Mouse (Mus musculus) MEL (cell line): Measurements from ENCODE around the gene Il17c. TPM values are rescaled to one million over a fixed set of nuclear protein-coding genes. Genes with fewer than 3 reads are reported as not detected.
A peak's percentile ranks its signal among the peaks of the same experiment; 100 is the strongest.

Experiments used
- DNase-seq: peaks from one replicate; pipeline ENCODE4 v3.0.0; 2011; ENCODE audit warnings: low read depth, low spot score
- H3K27ac ChIP-seq: 2 replicates; pipeline ENCODE4 v1.5.1; 2012; ENCODE audit warnings: low read depth, mild to moderate bottlenecking, control low read depth, low read length, moderate library complexity; ENCODE audit not compliant: control insufficient read depth
- H3K27me3 ChIP-seq, 2 experiments: fragments of 150-350 bp in 1 of 2; sonication (generic) in 1 of 2; 2 replicates each; pipeline ENCODE4 v1.6.1; 2012; ENCODE audit warnings: low read length in 2 of 2, mild to moderate bottlenecking in 2 of 2, improper control_type of control experiment in 1 of 2, moderate library complexity in 1 of 2; ENCODE audit not compliant: insufficient read depth in 2 of 2, control insufficient read depth in 1 of 2
- H3K36me3 ChIP-seq, 2 experiments: 2 replicates each; pipeline ENCODE4 v1.6.1; 2012 to 2014; ENCODE audit warnings: low read length in 2 of 2, improper control_type of control experiment in 1 of 2, inconsistent platforms in 1 of 2, mild to moderate bottlenecking in 1 of 2; ENCODE audit not compliant: insufficient read depth in 2 of 2, control insufficient read depth in 1 of 2
- H3K4me1 ChIP-seq, 2 experiments: fragments of 150-350 bp in 1 of 2; sonication (generic) in 1 of 2; 2 replicates each; pipeline ENCODE4 v1.6.1; 2012; ENCODE audit warnings: low read length in 2 of 2, improper control_type of control experiment in 1 of 2, mild to moderate bottlenecking in 1 of 2; ENCODE audit not compliant: insufficient read depth in 2 of 2, control insufficient read depth in 1 of 2
- H3K4me3 ChIP-seq, 2 experiments: fragments of 150-350 bp in 1 of 2; sonication (generic) in 1 of 2; 2 replicates each; pipeline ENCODE4 v1.5.1; 2012; ENCODE audit warnings: low read depth in 2 of 2, low read length in 2 of 2, mild to moderate bottlenecking in 2 of 2, moderate library complexity in 2 of 2, control low read depth in 1 of 2, improper control_type of control experiment in 1 of 2; ENCODE audit not compliant: control insufficient read depth in 1 of 2, insufficient read depth in 1 of 2
- H3K79me2 ChIP-seq: 2 replicates; pipeline ENCODE4 v1.6.1; 2012; ENCODE audit warnings: mild to moderate bottlenecking, low read length, moderate library complexity; ENCODE audit not compliant: control insufficient read depth, poor library complexity, insufficient read depth
- H3K9ac ChIP-seq: 2 replicates; pipeline ENCODE4 v1.6.1; 2012; ENCODE audit warnings: low read depth, mild to moderate bottlenecking, control low read depth, low read length, moderate library complexity; ENCODE audit not compliant: control insufficient read depth, poor library complexity, severe bottlenecking
- H3K9me3 ChIP-seq: fragments of 150-350 bp; sonication (generic); replicated peaks from 2 replicates; pipeline ENCODE4 v1.6.1; 2012; ENCODE audit warnings: mild to moderate bottlenecking, low read length, improper control_type of control experiment, moderate library complexity; ENCODE audit not compliant: insufficient read depth
- BHLHE40 ChIP-seq: IDR thresholded peaks from 2 replicates; pipeline ENCODE4 v1.6.1; 2012; ENCODE audit warnings: low read depth, mild to moderate bottlenecking, inconsistent platforms, low read length, improper control_type of control experiment, borderline replicate concordance
- ETS1 ChIP-seq: IDR thresholded peaks from 2 replicates; pipeline ENCODE4 v1.6.1; 2012; ENCODE audit warnings: low read depth, mild to moderate bottlenecking, inconsistent platforms, low read length, improper control_type of control experiment, moderate library complexity
- HCFC1 ChIP-seq: IDR thresholded peaks from 2 replicates; pipeline ENCODE4 v1.6.1; 2012; ENCODE audit warnings: low read depth, mild to moderate bottlenecking, inconsistent platforms, low read length, improper control_type of control experiment, moderate library complexity
- JUND ChIP-seq: IDR thresholded peaks from 2 replicates; pipeline ENCODE4 v1.6.1; 2011; ENCODE audit warnings: low read depth, mild to moderate bottlenecking, improper control_type of control experiment, low read length
- MAFK ChIP-seq: IDR thresholded peaks from 2 replicates; pipeline ENCODE4 v1.6.1; 2011; ENCODE audit warnings: low read depth, mild to moderate bottlenecking, low read length, improper control_type of control experiment, borderline replicate concordance
- MEF2A ChIP-seq: IDR thresholded peaks from 2 replicates; pipeline ENCODE4 v1.6.1; 2014; ENCODE audit warnings: low read depth, mild to moderate bottlenecking, inconsistent platforms, low read length, improper control_type of control experiment; ENCODE audit not compliant: poor library complexity, insufficient replicate concordance, severe bottlenecking; ENCODE audit errors: extremely low read depth
- MXI1 ChIP-seq: IDR thresholded peaks from 2 replicates; pipeline ENCODE4 v1.6.1; 2011; ENCODE audit warnings: mild to moderate bottlenecking, low read depth, low read length, improper control_type of control experiment
- NELFE ChIP-seq: IDR thresholded peaks from 2 replicates; pipeline ENCODE4 v1.6.1; 2011; ENCODE audit warnings: low read depth, low read length, improper control_type of control experiment
- POLR2A ChIP-seq, 2 experiments: IDR thresholded peaks; 2 replicates each; pipeline ENCODE4 v1.6.1; 2011 to 2012; ENCODE audit warnings: low read length in 2 of 2, mild to moderate bottlenecking in 2 of 2, control low read depth in 1 of 2, improper control_type of control experiment in 1 of 2, low read depth in 1 of 2, moderate library complexity in 1 of 2; ENCODE audit not compliant: control insufficient read depth in 1 of 2, insufficient read depth in 1 of 2, poor library complexity in 1 of 2
- RCOR1 ChIP-seq: IDR thresholded peaks from 2 replicates; pipeline ENCODE4 v1.6.1; 2012; ENCODE audit warnings: low read depth, mild to moderate bottlenecking, inconsistent platforms, low read length, improper control_type of control experiment
- SIN3A ChIP-seq: IDR thresholded peaks from 2 replicates; pipeline ENCODE4 v1.6.1; 2012; ENCODE audit warnings: low read length, improper control_type of control experiment, inconsistent platforms
- TBP ChIP-seq: IDR thresholded peaks from 2 replicates; pipeline ENCODE4 v1.8.0; 2011; ENCODE audit warnings: low read depth, low read length, improper control_type of control experiment
- TCF12 ChIP-seq: IDR thresholded peaks from 2 replicates; pipeline ENCODE4 v1.6.1; 2014; ENCODE audit warnings: low read depth, mild to moderate bottlenecking, inconsistent platforms, low read length, improper control_type of control experiment, moderate library complexity
- USF1 ChIP-seq: IDR thresholded peaks from 2 replicates; pipeline ENCODE4 v1.6.1; 2014; ENCODE audit warnings: low read depth, mild to moderate bottlenecking, inconsistent platforms, low read length, improper control_type of control experiment, moderate library complexity
- ZNF384 ChIP-seq: IDR thresholded peaks from 2 replicates; pipeline ENCODE4 v1.6.1; 2012; ENCODE audit warnings: low read depth, mild to moderate bottlenecking, inconsistent platforms, low read length, improper control_type of control experiment
- polyA plus RNA-seq, 2 experiments: library from polyadenylated mRNA; stranded (reverse) in 1 of 2; unstranded in 1 of 2; fragments of >175 nt in 1 of 2; fragments of >200 nt in 1 of 2; gene quantifications; 2 replicates each; pipeline versions ENCODE4 v1.2.1 to v1.2.4; 2012; ENCODE audit warnings: low replicate concordance in 2 of 2, low read depth in 1 of 2; ENCODE audit not compliant: insufficient read length in 2 of 2, insufficient read depth in 1 of 2, missing spikeins in 1 of 2
- total RNA-seq: library from RNA; depleted of rRNA; stranded (reverse); fragments of 300-350 nt; gene quantifications from 2 replicates; pipeline ENCODE4 v1.2.3, GENCODE M21; 2012

Gene Il17c
- total and polyA plus RNA-seq, 3 experiments = 0.43 TPM; not detected in 2

DNA sequence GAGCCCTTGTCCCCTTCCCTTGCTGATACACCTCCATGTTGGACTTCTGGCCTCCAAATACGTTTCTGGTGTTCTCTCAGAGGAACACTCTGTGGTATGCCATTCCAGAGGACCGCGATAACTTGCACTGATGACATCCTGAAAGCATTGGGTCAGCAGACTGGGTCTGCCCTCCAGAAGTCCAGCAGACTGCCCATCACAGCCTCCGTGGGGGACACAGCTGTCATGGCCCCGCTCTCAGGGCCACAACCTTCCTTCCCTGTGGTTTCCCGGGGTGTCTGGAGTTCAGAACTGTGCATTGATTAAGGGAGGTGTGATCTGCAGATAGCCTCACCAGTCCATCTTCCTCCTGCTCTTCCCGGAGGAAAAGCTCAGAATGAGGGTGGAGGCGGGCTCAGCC lies 40.7 kb downstream of the Il17c start:
- Histone ChIP-seq H3K4me1 (peaks cover 2 to 32% of the 10 kb centered on the region in 2 experiments; a peak in 3 of 4 replicates), H3K36me3 (peaks cover 0 to 8% of the 10 kb centered on the region in 2 experiments; a peak in 3 of 4 replicates), H3K27me3 (no peaks in the 10 kb centered on the region; a peak in 1 of 4 replicates), H3K4me3 (no peak overlapping the region), H3K79me2 (no peaks in the 10 kb centered on the region), H3K9me3 (no peaks in the 10 kb centered on the region), H3K27ac (no peak overlapping the region), H3K9ac (no peak overlapping the region)
- TF ChIP-seq MXI1 = no peak
- TF ChIP-seq HCFC1 = no peak
- TF ChIP-seq TCF12 = no peak
- TF ChIP-seq RCOR1 = no peak
- no peak for TF ChIP-seq NELFE
- no peak for TF ChIP-seq MAFK
- no peak for TF ChIP-seq MEF2A
- TF ChIP-seq TBP = no peak
- no peak for TF ChIP-seq SIN3A
- TF ChIP-seq POLR2A (IDR thresholded peaks at IDR 0.05; ENCODE audit: control insufficient read depth in 1 of 2, insufficient read depth in 1 of 2, low read depth in 1 of 2, low read length in 2 of 2, poor library complexity in 1 of 2) = no peak
- TF ChIP-seq ZNF384 = no peak
- DNase-seq = no peak

DNA sequence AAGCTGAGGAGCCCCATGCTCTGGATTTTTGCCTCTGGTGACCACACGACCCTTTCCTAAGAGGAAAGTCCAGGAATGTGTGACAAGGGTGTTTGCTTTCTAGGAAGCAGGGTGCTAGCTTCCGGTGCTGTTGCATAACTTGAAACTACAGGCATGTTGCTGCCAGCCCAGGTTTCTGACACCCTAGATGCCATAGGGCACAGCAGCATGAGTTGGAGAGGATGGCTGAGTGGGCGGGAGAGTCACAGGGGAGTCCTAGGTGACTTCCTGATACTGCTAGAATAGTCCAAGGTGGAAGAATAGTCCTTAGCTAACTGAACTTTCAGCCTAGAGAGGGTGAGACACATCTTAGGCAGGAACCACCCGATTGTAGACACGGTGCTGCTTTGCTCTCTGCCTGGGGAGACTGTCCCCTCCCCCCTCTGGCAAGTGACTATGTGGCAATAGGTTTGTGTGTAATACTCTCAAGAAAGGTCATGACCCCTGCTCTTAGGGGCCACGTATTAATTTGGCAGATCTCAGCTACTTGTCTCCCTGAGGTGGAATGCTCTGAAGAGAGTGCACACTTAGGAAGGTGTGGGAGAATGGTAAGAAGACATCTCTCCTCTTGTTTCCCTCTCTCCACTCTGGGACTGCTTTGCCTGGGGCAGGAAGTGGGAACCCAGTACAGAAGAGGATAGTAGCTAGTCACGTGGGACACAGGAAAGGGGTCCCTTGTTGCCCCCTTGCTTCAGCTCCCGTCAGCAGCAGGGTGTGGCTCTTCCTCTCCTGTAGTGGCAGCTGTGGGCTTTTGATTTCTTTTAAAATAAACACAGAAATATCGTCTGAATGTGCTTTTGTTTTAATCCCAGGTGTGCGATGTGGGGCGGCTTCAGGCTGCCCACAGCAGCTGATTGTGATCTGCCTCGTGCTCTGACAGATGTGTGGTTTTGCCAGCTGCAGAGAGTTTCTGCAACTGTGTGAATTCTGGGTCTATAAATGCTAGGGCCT lies 42.1 kb downstream of the Il17c start:
- TF ChIP-seq BHLHE40 (peak; percentile 77; the same call in 1 of the 2 replicates), TCF12 (peak; percentile 42; the same call in 1 of the 2 replicates), JUND (no peak), USF1 (peak; percentile 74), ETS1 (peak; percentile 48; the same call in 1 of the 2 replicates)
- TF ChIP-seq, all 39 proteins: peak for 4
- no peak overlapping the region for H3K27ac ChIP-seq
- no peak overlapping the region for H3K9ac ChIP-seq
- peak; percentile 31 for DNase-seq
- no peak overlapping the region for H3K4me3 ChIP-seq
- peaks cover 0 to 8% of the 10 kb centered on the region in 2 experiments; a peak in 3 of 4 replicates for H3K36me3 ChIP-seq
- H3K4me1 ChIP-seq = peaks cover 2 to 32% of the 10 kb centered on the region in 2 experiments; a peak in 3 of 4 replicates
- H3K79me2 ChIP-seq = no peaks in the 10 kb centered on the region
- no peaks in the 10 kb centered on the region for H3K27me3 ChIP-seq
- H3K9me3 ChIP-seq = no peaks in the 10 kb centered on the region
